Mouse (Mus musculus) left cerebral cortex, adult 18-20 months (tissue): Measurements from ENCODE around the gene 1700021F07Rik. TPM values are rescaled to one million over a fixed set of nuclear protein-coding genes. Genes with fewer than 3 reads are reported as not detected.

Experiments
- DNase-seq, 2 experiments: peaks; one replicate each; pipeline ENCODE4 v3.0.0; 2021 to 2022; ENCODE audit warnings: low spot score in 2 of 2, mixed read lengths in 1 of 2
- total RNA-seq, 2 experiments: library from RNA; stranded (reverse); gene quantifications; 2 replicates each; pipeline ENCODE4 v1.2.3; 2021

The 1700021F07Rik gene
- total RNA-seq, 2 experiments from 2014 or later, result not detected

- DNase-seq, result peak; percentile 67 to 78
Observed at GRCm38 (mm10) chr2:173561851-173562442, 39.6 kb downstream of the 1700021F07Rik start.

GRCm38 (mm10) chr2:173563336-173563735 lies 41.0 kb downstream of the 1700021F07Rik start:
- DNase-seq, result peak in 1 of 2 experiments; percentile 50

- no peak for DNase-seq
Observed at GRCm38 (mm10) chr2:173564179-173564578, 41.8 kb downstream of the 1700021F07Rik start.

Other genes starting within 250 kb of the 1700021F07Rik start
- 10 to 100 TPM; 45.8 to 49.9 TPM for gene Pmepa1, start 246.1 kb upstream of the 1700021F07Rik start, total RNA-seq
- not detected for gene Ankrd60, start 55.8 kb downstream of the 1700021F07Rik start, total RNA-seq
- 10 to 100 TPM; 28.6 to 29.6 TPM for gene Rab22a, start 137.2 kb downstream of the 1700021F07Rik start, total RNA-seq
- not detected for gene 1700010B08Rik, start 196.8 kb downstream of the 1700021F07Rik start, total RNA-seq
- gene Vapb, start 214.9 kb downstream of the 1700021F07Rik start, total RNA-seq, result 100 to 1,000 TPM; 121 to 132 TPM